Mouse (Mus musculus) ovary, postnatal 10 days (tissue): ENCODE measurements around the gene Pou1f1.

Source experiments
- DNase-seq: peaks from one replicate; pipeline ENCODE4 v3.0.0; 2022; ENCODE audit warnings: low spot score

The Pou1f1 gene

GRCm38 (mm10) chr16:65564306-65564705, 44.0 kb downstream of the Pou1f1 start:
- no peak for DNase-seq

- DNase-seq, result no peak
These were observed 44.6 kb downstream of the Pou1f1 start for GRCm38 (mm10) chr16:65564951-65565350.

DNA sequence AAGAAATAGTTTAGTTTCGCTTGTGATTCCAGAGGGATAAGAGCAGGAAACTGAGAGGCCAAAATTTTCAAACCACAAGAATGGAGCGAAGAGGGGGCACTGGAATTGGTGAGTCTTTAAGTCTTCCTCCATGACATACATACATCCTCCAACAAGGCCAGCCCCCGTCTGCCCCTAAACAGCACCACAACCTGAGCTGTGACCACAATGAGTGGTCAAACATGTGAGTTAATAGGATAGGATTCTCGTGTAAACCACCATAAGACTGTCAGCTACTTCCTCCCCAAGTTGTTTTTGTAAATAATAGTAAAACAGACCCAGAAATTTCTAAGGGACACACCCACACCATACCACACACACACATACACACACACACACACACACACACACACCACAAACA, 48.5 kb downstream of the Pou1f1 start:
- DNase-seq, result no peak

- no peak for DNase-seq
These were observed 57.2 kb downstream of the Pou1f1 start for GRCm38 (mm10) chr16:65577298-65578029.
